Mouse (Mus musculus) embryonic facial prominence, embryonic 15.5 days (tissue): ENCODE results near the gene Slc34a1. TPM values are rescaled to one million over a fixed set of nuclear protein-coding genes. Genes with fewer than 3 reads are reported as not detected.

Experiments
- ATAC-seq: fragments of 200-750 bp; cut with Nextera tagmentation; 2 replicates; pipeline ENCODE4 v1.8.0; 2017; ENCODE audit warnings: low read depth, moderate TSS enrichment; ENCODE audit not compliant: insufficient number of reproducible peaks, low FRiP score, low TSS enrichment
- H3K27ac ChIP-seq: fragments of 300-500 bp; sonication (generic); replicated peaks from 2 replicates; pipeline ENCODE4 v1.5.1; 2015; ENCODE audit warnings: mild to moderate bottlenecking, inconsistent platforms
- H3K27me3 ChIP-seq: fragments of 300-500 bp; sonication (generic); 2 replicates; pipeline ENCODE4 v1.6.1; 2015; ENCODE audit warnings: inconsistent platforms
- H3K36me3 ChIP-seq: fragments of 300-500 bp; sonication (generic); 2 replicates; pipeline ENCODE4 v1.6.1; 2015; ENCODE audit warnings: mild to moderate bottlenecking, inconsistent platforms
- H3K4me1 ChIP-seq: fragments of 300-500 bp; sonication (generic); 2 replicates; pipeline ENCODE4 v1.6.1; 2015; ENCODE audit warnings: inconsistent platforms
- H3K4me2 ChIP-seq: fragments of 300-500 bp; sonication (generic); replicated peaks from 2 replicates; pipeline ENCODE4 v1.6.1; 2015; ENCODE audit warnings: mild to moderate bottlenecking, inconsistent platforms
- H3K4me3 ChIP-seq: fragments of 300-500 bp; sonication (generic); replicated peaks from 2 replicates; pipeline ENCODE4 v1.5.1; 2015; ENCODE audit warnings: mild to moderate bottlenecking, inconsistent platforms
- H3K9ac ChIP-seq: fragments of 300-500 bp; sonication (generic); 2 replicates; pipeline ENCODE4 v1.6.1; 2015; ENCODE audit warnings: inconsistent platforms
- H3K9me3 ChIP-seq: fragments of 300-500 bp; sonication (generic); replicated peaks from 2 replicates; pipeline ENCODE4 v1.6.1; 2016; ENCODE audit warnings: inconsistent platforms
- WGBS: fragments of 180-500 bp; shearing (Covaris S2); methylation state at CpG from one replicate; pipeline ENCODE4 v1.1.7; 2015; 5-methylcytosine and 5-hydroxymethylcytosine counted together
- microRNA-seq: library from miRNA; unstranded; fragments of <30 nt; microRNA quantifications from one replicate; pipeline ENCODE4, GENCODE M21; 2016; ENCODE audit warnings: borderline number of aligned reads
- polyA plus RNA-seq: library from polyadenylated mRNA; unstranded; fragments of >200 nt; fragmentation: Nextera tagmentation; extraction: Ambion mirVana; gene quantifications from 2 replicates; pipeline ENCODE4 v1.2.1, GENCODE M21; 2015

Slc34a1 gene
- polyA plus RNA-seq, 1 experiment from 2014 or later, result 0.11 TPM

DNA sequence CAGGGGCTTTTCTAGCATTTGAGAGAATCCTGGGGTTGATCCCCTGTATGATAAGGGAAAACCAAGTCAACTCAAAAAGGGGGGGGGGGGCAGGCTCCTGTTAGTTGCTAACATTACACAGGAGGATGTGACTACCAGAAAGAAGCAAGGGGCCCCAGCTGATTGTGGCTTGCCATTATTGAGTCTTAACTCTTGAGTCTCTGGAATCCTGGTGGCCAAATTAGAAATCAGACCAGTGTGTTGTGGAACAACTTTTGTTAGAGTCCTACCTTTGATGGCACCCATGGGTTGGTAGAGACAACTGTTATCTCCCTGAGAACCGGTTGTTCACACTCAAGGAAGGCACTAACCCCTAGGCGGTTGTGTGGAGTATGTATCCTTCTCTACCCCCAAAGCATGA is 65.0 kb downstream of the Slc34a1 start:
- Histone ChIP-seq H3K4me1 (peaks cover 28% of the 10 kb centered on the region), H3K27ac (no peak overlapping the region), H3K4me2 (no peak overlapping the region), H3K9me3 (no peaks in the 10 kb centered on the region), H3K27me3 (no peaks in the 10 kb centered on the region), H3K4me3 (no peak overlapping the region), H3K36me3 (peaks cover 36% of the 10 kb centered on the region), H3K9ac (no peak overlapping the region)
- no peak for ATAC-seq
- 44% methylated on average over 2 of the region's 2 CpGs for WGBS

DNA sequence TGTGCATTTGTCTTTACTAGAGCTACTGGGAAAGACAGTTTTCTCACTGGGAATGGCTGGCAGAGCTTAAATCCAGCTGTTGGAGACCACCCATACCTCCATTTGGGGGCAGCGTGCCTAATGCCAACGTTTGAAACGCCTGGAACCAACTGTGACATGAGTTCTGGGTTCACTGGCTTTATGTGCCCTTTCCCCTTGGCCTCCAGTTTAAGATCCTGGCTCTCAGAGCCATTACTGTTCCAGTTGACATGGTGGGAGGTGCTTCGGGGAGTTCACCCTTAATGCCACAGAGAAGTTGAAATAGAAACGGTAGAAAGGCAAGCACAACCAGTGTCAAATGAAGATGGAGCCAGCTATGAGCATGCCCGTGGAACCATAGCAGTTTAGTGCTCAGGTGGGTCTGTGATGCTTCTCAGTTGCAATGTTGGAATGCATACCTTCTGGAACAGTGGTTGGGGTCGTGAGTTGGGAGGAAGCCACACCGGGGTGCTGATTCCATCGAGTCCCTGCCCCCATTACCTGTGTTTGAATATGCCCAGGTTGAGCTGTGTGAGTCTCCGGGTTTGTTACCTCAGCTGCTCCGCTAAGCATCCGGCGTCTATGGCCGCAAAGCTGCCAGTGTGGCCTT is 65.5 kb downstream of the Slc34a1 start:
- peak overlapping the region; percentile 53; the same call in 1 of the 2 replicates for H3K27ac ChIP-seq
- H3K36me3 ChIP-seq, result peaks cover 32% of the 10 kb centered on the region
- no peaks in the 10 kb centered on the region for H3K27me3 ChIP-seq
- peak; percentile 3; the same call in 1 of the 2 replicates for ATAC-seq
- peak overlapping the region; percentile 55 for H3K4me3 ChIP-seq
- 12% methylated on average over 14 of the region's 14 CpGs for WGBS
- H3K9me3 ChIP-seq, result no peaks in the 10 kb centered on the region
- H3K4me1 ChIP-seq, result peaks cover 28% of the 10 kb centered on the region
- no peak overlapping the region for H3K9ac ChIP-seq
- H3K4me2 ChIP-seq, result peak overlapping the region; percentile 91

DNA sequence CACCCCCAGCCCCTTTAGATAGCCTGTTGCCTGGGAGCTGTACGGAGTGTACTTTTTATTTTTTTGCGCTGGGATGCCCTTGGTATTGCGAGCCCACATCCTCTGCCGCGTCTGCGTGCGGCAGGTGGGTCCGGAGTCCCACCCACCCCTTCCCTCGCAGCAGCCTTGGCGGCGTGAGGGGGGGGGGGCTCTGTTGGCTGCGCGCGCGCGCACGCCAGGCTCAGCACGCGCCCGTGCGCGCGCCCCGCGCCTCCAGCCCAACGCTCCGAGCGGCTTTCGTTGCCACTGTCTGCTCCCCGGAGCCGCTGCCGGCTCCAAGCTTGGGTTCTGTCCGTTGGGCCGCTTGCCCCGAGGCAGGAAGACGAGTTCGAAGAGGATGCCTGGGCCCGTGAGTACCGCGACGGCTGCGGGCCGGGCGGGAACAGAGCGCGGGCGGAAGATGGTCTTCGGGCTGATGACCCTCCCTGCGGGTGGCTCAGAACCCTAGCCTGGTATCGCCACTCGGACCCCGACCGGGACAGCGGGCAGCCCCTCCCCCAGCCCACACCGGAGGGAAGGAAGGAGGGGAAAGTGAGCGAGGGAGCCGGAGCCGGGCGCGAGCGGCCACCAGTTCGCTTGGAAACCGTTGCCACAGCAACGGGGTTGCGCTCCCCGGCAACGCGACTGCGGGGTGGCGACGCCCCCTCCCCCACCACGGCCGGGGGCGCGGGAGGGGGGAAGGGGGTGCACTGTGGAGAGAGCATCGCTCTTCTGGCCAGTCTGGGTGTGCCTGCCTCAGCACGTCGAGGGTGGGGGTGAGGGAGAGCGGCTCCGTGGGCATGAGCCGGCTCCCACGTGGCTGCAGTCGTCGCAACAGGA is 66.3 kb downstream of the Slc34a1 start, which contains the start of gene Prr7:
Prr7 (plus strand) TSS at position 241 of the 858 bp plus-strand sequence.
- H3K36me3 ChIP-seq, result peaks cover 25% of the 10 kb centered on the region
- under 1% methylated on average over 81 of the region's 84 CpGs for WGBS
- no peaks in the 10 kb centered on the region for H3K27me3 ChIP-seq
- H3K9me3 ChIP-seq, result no peaks in the 10 kb centered on the region
- peak within 1 kb of the TSS; percentile 53 for H3K27ac ChIP-seq
- peak within 1 kb of the TSS; percentile 91 for H3K4me2 ChIP-seq
- H3K9ac ChIP-seq, result peak within 1 kb of the TSS; percentile 59
- peaks cover 33% of the 10 kb centered on the region for H3K4me1 ChIP-seq
- ATAC-seq, result peak; percentile 71
- H3K4me3 ChIP-seq, result peak within 1 kb of the TSS; percentile 55

DNA sequence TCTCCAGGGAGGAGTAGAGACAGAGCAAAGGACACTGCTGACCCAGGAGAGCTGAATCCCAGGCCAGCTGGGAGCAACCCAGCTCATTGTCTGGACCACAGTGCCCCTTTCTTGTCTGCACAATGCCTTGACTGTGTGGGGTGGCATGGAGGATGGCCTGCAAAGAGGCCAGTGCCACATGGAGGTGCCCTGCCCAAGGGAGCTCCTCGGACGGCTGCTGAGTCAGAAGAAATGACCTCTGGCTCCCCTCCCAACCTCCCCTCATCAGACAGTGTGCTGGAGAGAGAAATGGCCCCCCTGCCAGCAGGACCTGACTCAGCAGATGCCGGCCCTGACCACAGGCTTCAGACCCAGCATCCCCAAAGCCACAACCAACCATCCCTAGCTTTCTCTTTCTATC is 67.2 kb downstream of the Slc34a1 start:
- Histone ChIP-seq H3K36me3 (peaks cover 16% of the 10 kb centered on the region), H3K27ac (0 out of 2 replicates have a peak overlapping the region, but pooled peaks have one; percentile 22), H3K9me3 (no peaks in the 10 kb centered on the region), H3K4me3 (peak overlapping the region; percentile 55), H3K4me1 (peaks cover 39% of the 10 kb centered on the region), H3K27me3 (no peaks in the 10 kb centered on the region), H3K4me2 (peak overlapping the region; percentile 91), H3K9ac (no peak overlapping the region)
- 0 out of 2 replicates have a peak, but pooled peaks have one; percentile 1 for ATAC-seq
- 14% methylated on average over 3 of the region's 3 CpGs for WGBS

Small RNA genes lying within 50 kb of the gene (microRNA-seq; reads per million reads assigned to microRNA genes)
- gene Mir6943, result not detected

Other genes with a start within 250 kb of the Slc34a1 start
- gene Fgfr4, start 245.5 kb upstream of the Slc34a1 start, polyA plus RNA-seq, result 12.7 and 14.6 TPM in 2 replicates
- gene Nsd1, start 188.4 kb upstream of the Slc34a1 start, polyA plus RNA-seq, result 54.0 and 56.0 TPM in 2 replicates
- 415 and 433 TPM in 2 replicates for gene Prelid1, start 77.7 kb upstream of the Slc34a1 start, polyA plus RNA-seq
- 135 and 137 TPM in 2 replicates for gene Rab24, start 76.2 kb upstream of the Slc34a1 start, polyA plus RNA-seq
- 40.9 and 44.0 TPM in 2 replicates for gene Mxd3, start 68.4 kb upstream of the Slc34a1 start, polyA plus RNA-seq
- gene Lman2, start 35.4 kb upstream of the Slc34a1 start, polyA plus RNA-seq, result 100.0 and 110 TPM in 2 replicates
- 2.1 and 2.5 TPM in 2 replicates for gene Rgs14, start 28.5 kb upstream of the Slc34a1 start, polyA plus RNA-seq
- gene Pfn3, start 17.0 kb downstream of the Slc34a1 start, polyA plus RNA-seq, result not detected in 2 replicates
- gene F12, start 28.6 kb downstream of the Slc34a1 start, polyA plus RNA-seq, result 0.16 TPM in 1 of 2 replicates, not detected in the other
- gene Grk6, start 46.9 kb downstream of the Slc34a1 start, polyA plus RNA-seq, result 43.8 and 45.1 TPM in 2 replicates
- gene Prr7, start 66.1 kb downstream of the Slc34a1 start, polyA plus RNA-seq, result 1.5 TPM in 2 replicates
- 190 and 193 TPM in 2 replicates for gene Dbn1, start 89.9 kb downstream of the Slc34a1 start, polyA plus RNA-seq
- gene Pdlim7, start 115.5 kb downstream of the Slc34a1 start, polyA plus RNA-seq, result 165 and 180 TPM in 2 replicates
- gene Dok3, start 131.1 kb downstream of the Slc34a1 start, polyA plus RNA-seq, result 5.5 and 6.3 TPM in 2 replicates
- gene Ddx41, start 138.5 kb downstream of the Slc34a1 start, polyA plus RNA-seq, result 61.4 and 66.2 TPM in 2 replicates
- 43.4 and 46.0 TPM in 2 replicates for gene Fam193b, start 172.9 kb downstream of the Slc34a1 start, polyA plus RNA-seq
- gene Tmed9, start 175.5 kb downstream of the Slc34a1 start, polyA plus RNA-seq, result 163 and 178 TPM in 2 replicates
- gene B4galt7, start 201.7 kb downstream of the Slc34a1 start, polyA plus RNA-seq, result 30.3 and 32.3 TPM in 2 replicates
- gene Caml, start 224.8 kb downstream of the Slc34a1 start, polyA plus RNA-seq, result 59.7 and 64.7 TPM in 2 replicates
- 31.0 and 32.1 TPM in 2 replicates for gene Ddx46, start 236.8 kb downstream of the Slc34a1 start, polyA plus RNA-seq